Mouse (Mus musculus): ENCODE results near the gene Olfr282.
"Not testable (repeated sequence)": the region's sequence is repeated elsewhere in the genome, so short reads cannot be mapped to it uniquely, and the experiment has no call there.

The Olfr282 gene

GRCm38 (mm10) chr15:98430925-98431324 lies at the start of gene Olfr282:
TSS of gene Olfr282 (plus strand) at chr15:98431225.
- not testable (repeated sequence) for DNase-seq (ENCODE audit: low spot score)

DNA sequence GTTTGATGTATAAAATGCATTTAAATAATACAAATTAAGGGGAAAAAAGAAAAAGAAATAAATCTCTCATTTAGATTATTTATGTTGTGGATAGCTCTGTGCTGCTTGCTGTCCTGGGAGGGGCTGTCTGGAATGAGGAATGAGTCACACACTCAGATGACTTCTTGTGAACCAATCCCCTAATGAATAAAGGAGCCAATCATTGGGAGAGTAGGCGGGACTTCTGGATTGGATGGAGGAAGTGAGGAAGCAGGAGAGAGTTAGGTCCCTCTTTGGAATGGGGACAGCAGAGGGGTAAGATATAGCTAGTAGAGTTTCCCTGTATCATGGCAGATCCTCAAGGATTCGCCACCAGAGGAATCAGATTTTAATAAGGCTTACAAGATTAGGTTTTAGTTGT lies 43.4 kb upstream of the Olfr282 start:
- no peak for DNase-seq (ENCODE audit: low spot score)

DNA sequence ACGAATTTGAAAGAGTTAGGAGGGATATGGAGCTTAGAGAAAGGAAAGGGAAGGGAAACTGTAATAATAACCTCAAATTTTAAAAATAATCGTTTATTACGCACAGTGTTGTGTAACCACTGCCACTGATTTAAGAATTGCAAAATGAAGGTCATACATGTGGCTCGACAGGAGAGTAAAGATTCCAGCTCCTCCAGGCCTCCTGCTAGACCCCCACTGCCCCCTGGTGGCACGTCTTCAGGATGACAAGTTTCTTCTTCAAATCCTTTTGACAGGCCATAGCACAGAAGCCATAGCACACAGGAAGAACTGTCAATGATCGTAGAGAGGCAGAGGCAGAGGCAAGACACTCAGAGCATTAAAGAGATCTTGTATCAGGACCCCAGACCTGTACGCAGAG lies 41.2 kb upstream of the Olfr282 start:
- DNase-seq (ENCODE audit: low spot score) = peak; percentile 13

DNA sequence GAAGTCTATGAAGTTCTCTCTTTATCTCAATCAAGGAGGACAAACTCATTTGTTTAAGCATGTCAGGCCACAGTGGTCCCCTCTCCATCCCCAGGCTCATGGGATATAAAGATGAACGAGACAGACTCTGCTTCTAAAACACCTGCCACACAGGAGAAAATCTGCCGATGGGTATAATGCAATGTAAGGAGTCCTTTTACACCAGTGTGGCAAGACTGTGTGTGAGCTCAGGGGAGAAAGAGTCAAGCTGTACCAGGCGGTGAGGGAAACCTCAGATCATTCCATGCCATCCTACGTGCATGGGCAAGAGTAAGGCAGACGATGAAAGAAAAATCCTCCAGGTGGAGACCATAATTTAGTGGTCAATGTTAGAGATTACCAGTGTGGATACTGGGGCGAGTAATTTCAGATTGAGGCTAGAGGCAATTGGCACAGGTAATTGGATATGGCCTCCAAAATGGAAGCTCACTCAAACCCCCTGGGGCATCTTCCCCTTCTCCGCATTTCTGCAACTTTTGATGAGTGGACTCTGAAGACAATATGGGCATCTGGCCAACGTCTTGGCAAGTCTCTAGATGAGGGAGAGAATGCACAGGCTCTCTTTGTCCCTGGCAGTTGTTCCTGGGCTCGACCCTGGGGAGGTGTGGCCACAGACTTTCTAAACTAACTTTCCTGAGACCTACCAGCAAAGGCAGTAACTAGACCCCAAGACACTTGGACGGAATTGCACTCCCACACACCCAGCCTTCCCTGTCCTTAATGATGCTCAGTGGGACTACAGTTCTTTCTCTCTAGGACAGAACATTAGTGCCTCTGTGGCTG lies 39.7 kb upstream of the Olfr282 start:
- DNase-seq (ENCODE audit: low spot score) = no peak

DNA sequence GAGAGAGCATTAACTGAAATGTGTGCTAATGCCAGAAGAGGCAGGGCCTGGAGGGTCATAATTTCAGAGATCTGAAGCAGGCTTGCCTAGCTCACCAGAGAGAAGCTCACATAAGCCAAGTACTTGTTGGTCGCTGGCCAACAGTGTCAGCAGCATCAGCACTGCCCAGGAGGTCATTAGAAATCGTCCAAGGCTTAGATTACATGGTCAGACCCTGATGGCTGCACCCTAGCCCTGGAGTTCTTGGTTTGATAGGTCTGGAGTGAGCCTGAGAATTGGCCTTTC lies 39.2 kb upstream of the Olfr282 start:
- DNase-seq (ENCODE audit: low spot score) = no peak

- DNase-seq (ENCODE audit: low spot score) = no peak
Measured at GRCm38 (mm10) chr15:98397136-98397535, 33.9 kb upstream of the Olfr282 start.

GRCm38 (mm10) chr15:98402356-98402755 lies 28.7 kb upstream of the Olfr282 start:
- DNase-seq (ENCODE audit: low spot score) = no peak

DNA sequence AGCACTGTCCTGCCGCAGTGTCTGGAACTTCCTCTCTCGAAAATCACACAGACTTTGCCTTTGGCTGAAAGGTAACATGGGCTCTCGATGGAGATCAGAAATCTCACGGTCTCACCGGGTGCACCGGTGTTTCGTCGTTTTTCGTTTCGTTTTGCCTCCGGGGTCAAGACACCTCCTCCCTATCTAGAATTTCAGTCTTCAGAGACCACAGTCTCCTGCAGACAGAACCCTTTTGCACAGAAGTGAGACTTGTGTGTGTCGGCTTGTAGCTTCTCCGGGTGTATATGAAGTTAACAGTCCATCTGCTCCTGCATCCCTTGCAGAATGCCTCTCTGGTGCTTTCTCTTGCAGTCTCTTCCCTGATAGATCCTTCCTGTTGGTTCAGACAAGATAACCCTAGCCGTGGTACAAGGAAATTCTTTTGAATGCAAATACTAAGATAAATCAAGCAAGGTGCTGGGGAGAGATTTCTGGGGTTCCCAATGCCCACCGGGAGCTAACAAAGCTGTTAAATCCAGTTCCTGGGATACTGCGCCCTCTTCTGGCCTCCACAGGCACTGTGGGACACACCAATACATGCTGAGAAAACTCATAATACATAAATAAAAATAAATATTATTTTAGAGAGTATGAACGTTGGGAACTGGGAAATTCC lies 22.5 kb upstream of the Olfr282 start:
- DNase-seq (ENCODE audit: low spot score) = no peak

- no peak for DNase-seq (ENCODE audit: low spot score)
Measured at GRCm38 (mm10) chr15:98409635-98410034, 21.4 kb upstream of the Olfr282 start.

- DNase-seq (ENCODE audit: low spot score) = no peak
Measured at GRCm38 (mm10) chr15:98410249-98410648, 20.8 kb upstream of the Olfr282 start.

DNA sequence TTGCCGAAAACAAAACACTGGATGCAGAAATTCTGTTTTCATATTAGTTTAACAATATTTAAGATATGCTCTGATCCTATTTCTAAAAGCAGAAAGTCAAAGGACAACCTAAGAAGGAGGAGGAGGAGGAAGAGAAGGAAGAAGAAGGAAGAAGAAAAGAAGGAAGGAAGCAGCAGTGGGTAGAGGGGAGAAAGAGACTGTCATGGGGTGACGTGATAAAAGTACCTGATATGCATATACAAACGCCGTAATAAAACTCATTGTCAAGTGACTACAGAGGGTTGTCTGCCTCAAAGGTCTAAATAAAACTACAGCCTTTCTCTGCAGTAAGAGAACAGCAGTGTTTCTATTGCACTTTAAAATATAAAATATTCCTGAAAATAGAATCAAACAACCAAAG lies 15.0 kb upstream of the Olfr282 start:
- DNase-seq (ENCODE audit: low spot score) = no peak

GRCm38 (mm10) chr15:98416802-98417201 lies 14.2 kb upstream of the Olfr282 start:
- not testable (repeated sequence) for DNase-seq (ENCODE audit: low spot score)

- DNase-seq (ENCODE audit: low spot score) = not testable (repeated sequence)
Measured at GRCm38 (mm10) chr15:98417285-98417684, 13.7 kb upstream of the Olfr282 start.

DNA sequence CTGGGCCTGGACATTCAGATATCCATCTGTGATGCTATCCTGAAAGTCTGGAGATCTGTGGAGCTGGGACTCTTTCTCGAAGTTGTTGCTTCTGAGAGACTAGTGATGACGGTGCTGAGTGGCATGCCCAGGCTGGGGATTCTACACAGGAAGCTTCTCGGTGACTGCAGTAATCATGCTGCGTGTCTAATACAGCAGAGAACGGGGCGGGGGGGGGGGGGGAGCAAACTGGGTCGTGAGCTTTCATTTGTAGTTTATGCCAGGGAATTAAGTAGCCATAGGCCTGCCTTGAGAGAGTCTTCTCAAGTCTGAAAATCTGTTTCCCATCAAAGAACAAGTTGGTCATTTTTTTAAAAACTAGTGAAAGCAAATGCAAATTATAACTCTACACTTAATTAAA lies 12.9 kb upstream of the Olfr282 start:
- no peak for DNase-seq (ENCODE audit: low spot score)

DNA sequence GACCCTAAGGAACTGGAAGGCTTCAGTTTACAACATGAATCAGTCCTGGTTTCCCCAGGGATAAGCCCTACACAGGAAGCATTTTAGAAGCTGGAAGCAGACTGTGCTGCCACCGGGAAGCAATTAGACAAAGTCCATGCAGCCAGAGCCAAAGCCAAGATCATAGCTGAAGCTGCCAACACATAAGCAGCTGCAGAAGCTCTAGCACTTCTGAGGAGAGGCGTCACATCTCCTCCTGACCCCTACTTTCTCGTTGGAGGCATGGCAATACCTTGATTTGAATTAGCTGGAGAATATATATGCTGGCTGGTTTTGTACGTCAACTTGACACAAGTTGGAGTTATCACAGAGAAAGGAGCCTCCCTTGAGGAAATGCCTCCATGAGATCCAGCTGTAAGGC lies 10.1 kb upstream of the Olfr282 start:
- DNase-seq (ENCODE audit: low spot score) = no peak

DNA sequence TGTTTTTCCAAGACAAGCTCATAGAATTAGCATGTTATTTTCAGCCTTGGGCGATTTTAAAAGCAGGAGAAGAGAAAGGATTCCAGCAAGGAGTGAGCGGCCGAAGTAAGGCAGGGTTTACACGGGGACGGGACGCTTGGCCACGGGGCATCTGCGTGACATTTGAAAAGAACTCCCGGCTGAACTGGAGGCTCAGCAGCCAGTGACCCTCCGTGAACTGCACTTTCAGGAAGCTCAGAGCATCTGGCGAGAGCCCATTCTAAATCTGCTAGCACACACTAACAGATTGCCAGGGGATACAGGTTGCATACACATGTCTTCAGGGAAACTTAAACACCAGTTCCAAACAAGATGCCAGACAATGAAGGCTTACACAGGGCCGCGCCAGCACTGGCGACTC lies 6.7 kb upstream of the Olfr282 start:
- no peak for DNase-seq (ENCODE audit: low spot score)

- DNase-seq (ENCODE audit: low spot score) = no peak
Measured at GRCm38 (mm10) chr15:98424753-98425152, 6.3 kb upstream of the Olfr282 start.

GRCm38 (mm10) chr15:98425188-98425587 lies 5.8 kb upstream of the Olfr282 start:
- no peak for DNase-seq (ENCODE audit: low spot score)

DNA sequence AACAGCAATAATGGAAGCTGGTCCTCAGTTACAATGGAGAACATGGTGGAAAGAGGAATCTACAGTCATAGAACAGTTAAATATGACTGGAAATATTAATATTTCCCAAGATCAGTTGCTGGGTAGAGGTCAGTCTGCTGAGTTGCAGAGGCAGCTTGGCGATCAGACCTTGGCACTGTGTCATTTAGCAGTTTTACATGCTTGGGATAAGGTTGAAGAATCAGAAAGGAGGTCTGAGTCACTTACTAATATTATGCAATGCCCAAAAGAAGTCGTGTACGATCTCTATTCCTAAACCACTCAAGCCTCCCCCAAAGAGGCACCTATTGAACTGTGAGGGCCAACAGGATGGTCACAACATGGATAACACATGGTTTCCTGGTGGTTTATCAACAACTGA lies 13.5 kb downstream of the Olfr282 start:
- no peak for DNase-seq (ENCODE audit: low spot score)

- DNase-seq (ENCODE audit: low spot score) = no peak
Measured at GRCm38 (mm10) chr15:98448521-98448920, 17.5 kb downstream of the Olfr282 start.

GRCm38 (mm10) chr15:98452288-98452687 lies 21.3 kb downstream of the Olfr282 start, which contains the start of gene Olfr281:
TSS of gene Olfr281 (plus strand) at chr15:98452588.
- DNase-seq (ENCODE audit: low spot score) = no peak

DNA sequence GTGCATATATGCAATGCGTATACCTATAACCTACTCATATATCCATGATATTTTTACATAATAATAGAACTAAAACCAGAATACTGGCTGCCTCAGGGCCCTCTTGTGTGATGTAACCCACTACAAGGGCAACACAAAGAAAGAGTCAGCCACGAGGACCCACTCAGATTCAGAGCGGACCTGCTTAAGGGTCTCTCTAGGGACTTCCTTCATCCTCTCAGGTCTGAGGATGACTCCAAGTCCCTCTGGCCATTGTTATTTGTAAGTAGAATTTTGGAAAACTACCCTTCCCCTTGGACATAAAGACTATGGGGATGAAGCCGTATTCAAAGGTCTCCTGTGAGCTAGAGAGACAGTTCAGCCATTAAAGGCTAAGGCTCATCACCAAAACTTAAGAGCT lies 38.6 kb downstream of the Olfr282 start, which contains the start of gene OR5BS1P:
TSS of gene OR5BS1P (plus strand) at position 301 of the 400 bp plus-strand sequence.
- DNase-seq (ENCODE audit: low spot score) = no peak

DNA sequence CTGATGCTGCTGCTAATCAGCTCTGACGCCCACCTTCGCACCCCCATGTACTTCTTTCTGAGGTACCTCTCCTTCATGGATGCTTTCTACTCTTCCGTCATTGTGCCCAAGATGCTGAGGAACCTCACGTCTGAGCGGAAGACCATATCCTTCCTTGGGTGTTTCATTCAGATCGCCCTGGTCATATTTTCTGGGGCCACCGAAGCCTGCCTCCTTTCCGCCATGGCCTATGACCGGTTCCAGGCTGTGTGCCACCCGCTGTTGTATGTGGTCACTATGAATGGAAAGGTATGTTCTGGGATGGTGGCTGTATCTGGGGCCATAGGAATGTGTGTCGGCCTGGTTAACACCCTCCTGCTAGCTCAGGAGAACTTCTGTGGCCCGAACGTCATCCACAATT lies 40.5 kb downstream of the Olfr282 start:
- DNase-seq (ENCODE audit: low spot score) = no peak

- no peak for DNase-seq (ENCODE audit: low spot score)
Measured at GRCm38 (mm10) chr15:98474958-98475357, 43.9 kb downstream of the Olfr282 start.

All from c-Kit-positive CD71-positive TER-119-positive erythroid progenitor cells, embryonic 14.5 days (primary cell).